Mouse (Mus musculus) midbrain, embryonic 12.5 days (tissue): ENCODE measurements at regions not wholly inside any gene's neighbourhood (a gene's known extent, or its start where the extent isn't known, plus 50 kb on each side); places are given as distances from the start of the nearest gene placed in this dataset.

Experiments
- ATAC-seq: fragments of 200-750 bp; cut with Nextera tagmentation; 2 replicates; pipeline ENCODE4 v1.8.0; 2017; ENCODE audit warnings: low read depth, moderate TSS enrichment, moderate library complexity; ENCODE audit not compliant: low FRiP score
- H3K27ac ChIP-seq: fragments of 300-500 bp; sonication (generic); replicated peaks from 2 replicates; pipeline ENCODE4 v1.5.1; 2016; ENCODE audit warnings: mild to moderate bottlenecking
- H3K27me3 ChIP-seq: fragments of 300-500 bp; sonication (generic); 2 replicates; pipeline ENCODE4 v1.6.1; 2016; ENCODE audit warnings: mild to moderate bottlenecking
- H3K36me3 ChIP-seq: fragments of 300-500 bp; sonication (generic); 2 replicates; pipeline ENCODE4 v1.6.1; 2016
- H3K4me1 ChIP-seq: fragments of 300-500 bp; sonication (generic); 2 replicates; pipeline ENCODE4 v1.6.1; 2016
- H3K4me2 ChIP-seq: fragments of 300-500 bp; sonication (generic); replicated peaks from 2 replicates; pipeline ENCODE4 v1.6.1; 2016; ENCODE audit warnings: mild to moderate bottlenecking, moderate library complexity
- H3K4me3 ChIP-seq: fragments of 300-500 bp; sonication (generic); 2 replicates; pipeline ENCODE4 v1.5.1; 2016; ENCODE audit warnings: mild to moderate bottlenecking
- H3K9ac ChIP-seq: fragments of 300-500 bp; sonication (generic); replicated peaks from 2 replicates; pipeline ENCODE4 v1.6.1; 2016; ENCODE audit warnings: mild to moderate bottlenecking, moderate library complexity
- H3K9me3 ChIP-seq: fragments of 300-500 bp; sonication (generic); 2 replicates; pipeline ENCODE4 v1.6.1; 2016; ENCODE audit warnings: mild to moderate bottlenecking
- WGBS: fragments of 180-500 bp; shearing (Covaris S2); methylation state at CpG from one replicate; pipeline ENCODE4 v1.1.7; 2016; 5-methylcytosine and 5-hydroxymethylcytosine counted together

DNA sequence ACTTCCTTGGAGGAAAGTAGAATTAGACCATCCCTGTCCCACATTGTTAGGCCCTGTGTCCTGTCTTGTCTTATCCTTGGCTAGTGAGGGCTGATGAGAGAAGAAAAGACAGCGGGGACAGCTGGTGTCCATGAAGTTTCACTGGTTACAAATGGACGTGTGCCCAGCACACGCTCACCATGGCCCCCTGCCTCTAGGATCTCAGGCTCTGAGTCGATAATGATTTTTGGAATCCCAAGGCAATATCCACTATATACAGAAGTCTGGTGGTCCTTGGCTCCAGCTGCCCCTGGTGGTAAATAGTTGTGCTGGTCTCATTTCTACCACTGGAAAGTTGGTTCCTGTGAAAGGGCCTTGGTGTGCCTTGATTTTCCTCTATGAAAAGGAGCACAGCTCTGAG lies 51.7 kb upstream of the F13a1 start:
- ATAC-seq: no peak
- H3K9me3 ChIP-seq: no peaks in the 10 kb centered on the region
- H3K4me1 ChIP-seq: peaks cover 12% of the 10 kb centered on the region
- no peaks in the 10 kb centered on the region for H3K36me3 ChIP-seq
- no peak overlapping the region for H3K4me3 ChIP-seq
- no peak overlapping the region for H3K27ac ChIP-seq
- H3K9ac ChIP-seq: no peak overlapping the region
- no peak overlapping the region for H3K4me2 ChIP-seq
- no peaks in the 10 kb centered on the region for H3K27me3 ChIP-seq
- WGBS: 91% methylated on average over 4 of the region's 4 CpGs
